Mouse (Mus musculus): ENCODE data around the gene Msantd2.
A peak's percentile ranks its signal among the peaks of the same experiment; 100 is the strongest.

Gene Msantd2

GRCm38 (mm10) chr9:37541851-37542642 lies 52.9 kb downstream of the Msantd2 start:
- DNase-seq, result no peak

GRCm38 (mm10) chr9:37543869-37544440 lies 54.8 kb downstream of the Msantd2 start:
- DNase-seq, result peak in 1 of 2 experiments; percentile 8

- DNase-seq, result peak; percentile 79 to 80
Measured at GRCm38 (mm10) chr9:37544447-37545165, 55.5 kb downstream of the Msantd2 start.

GRCm38 (mm10) chr9:37545166-37545610 lies 56.1 kb downstream of the Msantd2 start:
- DNase-seq, result peak in 1 of 2 experiments; percentile 18

GRCm38 (mm10) chr9:37545847-37546452 lies 56.8 kb downstream of the Msantd2 start:
- DNase-seq, result no peak

GRCm38 (mm10) chr9:37546889-37547288 lies 57.8 kb downstream of the Msantd2 start:
- peak in 1 of 2 experiments; percentile 15 for DNase-seq

GRCm38 (mm10) chr9:37550435-37550834 lies 61.3 kb downstream of the Msantd2 start:
- DNase-seq, result no peak

- DNase-seq, result no peak
Measured at GRCm38 (mm10) chr9:37551751-37552531, 62.8 kb downstream of the Msantd2 start.

- DNase-seq, result peak; percentile 72 to 83
Measured at GRCm38 (mm10) chr9:37552536-37553293, 63.6 kb downstream of the Msantd2 start, which contains the start of gene Nrgn. Gene Nrgn (minus strand): TSS chr9:37552904.

GRCm38 (mm10) chr9:37554279-37554678 lies 65.2 kb downstream of the Msantd2 start:
- DNase-seq, result no peak

- no peak for DNase-seq
Measured at GRCm38 (mm10) chr9:37554838-37555748, 66.0 kb downstream of the Msantd2 start, which contains the start of gene Siae. Gene Siae (plus strand): TSS chr9:37555698.

GRCm38 (mm10) chr9:37556366-37556765 lies 67.2 kb downstream of the Msantd2 start:
- no peak for DNase-seq

- DNase-seq, result no peak
Measured at GRCm38 (mm10) chr9:37560617-37561016, 71.5 kb downstream of the Msantd2 start.

GRCm38 (mm10) chr9:37563805-37564204 lies 74.7 kb downstream of the Msantd2 start:
- no peak for DNase-seq

GRCm38 (mm10) chr9:37567019-37567418 lies 77.9 kb downstream of the Msantd2 start:
- DNase-seq, result no peak

GRCm38 (mm10) chr9:37567454-37567853 lies 78.3 kb downstream of the Msantd2 start:
- no peak for DNase-seq

- peak; percentile 11 to 14 for DNase-seq
Measured at GRCm38 (mm10) chr9:37567892-37568604, 78.9 kb downstream of the Msantd2 start.

GRCm38 (mm10) chr9:37568605-37569214 lies 79.6 kb downstream of the Msantd2 start:
- no peak for DNase-seq

GRCm38 (mm10) chr9:37569231-37569835 lies 80.2 kb downstream of the Msantd2 start:
- DNase-seq, result no peak
